Mouse (Mus musculus): ENCODE results near the gene St8sia1. TPM values are rescaled to one million over a fixed set of nuclear protein-coding genes. Genes with fewer than 3 reads are reported as not detected.

St8sia1 gene
- total RNA-seq, 2 experiments from 2014 or later, result 0.10 to 0.28 TPM

DNA sequence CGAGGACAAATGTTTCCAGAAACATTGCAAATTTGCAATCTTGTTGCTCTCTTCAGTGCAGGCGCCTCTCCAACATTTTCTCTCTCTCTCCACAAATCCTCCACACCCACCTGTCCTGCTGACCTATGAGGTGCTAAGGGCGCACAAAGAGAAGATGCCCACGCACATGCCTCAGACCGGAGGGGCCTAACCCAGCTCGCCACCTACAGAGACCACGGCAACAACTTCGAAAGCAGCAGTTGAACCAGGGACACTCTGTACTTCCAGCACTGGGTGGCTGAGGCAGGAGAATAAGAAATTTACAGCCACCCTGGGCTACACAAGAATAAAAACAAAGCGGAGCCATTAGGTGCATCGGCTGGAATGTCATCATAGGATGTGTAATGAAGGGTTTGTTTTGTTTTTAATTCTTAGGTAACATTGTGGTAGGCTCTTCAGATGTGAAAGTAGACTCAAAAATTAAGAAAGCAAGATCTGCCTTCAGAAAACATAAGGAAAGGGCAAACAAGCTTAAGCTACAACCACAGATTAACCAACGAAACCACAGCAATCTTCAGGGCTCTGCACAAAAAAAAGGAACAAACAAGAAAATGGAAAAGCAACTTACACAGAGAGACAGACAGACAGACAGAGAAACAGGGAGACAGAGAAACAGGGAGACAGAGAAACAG, 47.8 kb downstream of the St8sia1 start:
- intact Hi-C loops (cut with DNase I), result no loop called here
- no peak for DNase-seq

DNA sequence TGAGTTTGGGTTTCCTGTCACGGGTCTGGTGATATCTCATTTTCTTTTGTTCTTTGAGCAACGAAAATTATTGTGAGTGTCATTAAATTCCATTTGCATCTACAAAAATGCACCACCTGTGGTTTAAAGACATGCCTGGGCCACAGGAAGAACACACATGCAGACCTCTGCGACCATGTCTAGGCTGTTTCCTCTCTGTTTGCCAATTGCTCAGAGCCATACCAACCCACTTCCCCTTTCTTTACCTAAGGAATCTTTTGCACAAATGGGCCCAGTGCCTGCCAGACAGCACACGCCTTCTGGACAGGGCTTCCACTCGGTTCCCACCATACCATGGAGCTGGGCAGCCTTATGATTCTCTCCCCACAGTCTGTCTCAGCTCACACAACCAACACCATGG, 48.8 kb downstream of the St8sia1 start:
- intact Hi-C loops (cut with DNase I), result no loop called here

DNA sequence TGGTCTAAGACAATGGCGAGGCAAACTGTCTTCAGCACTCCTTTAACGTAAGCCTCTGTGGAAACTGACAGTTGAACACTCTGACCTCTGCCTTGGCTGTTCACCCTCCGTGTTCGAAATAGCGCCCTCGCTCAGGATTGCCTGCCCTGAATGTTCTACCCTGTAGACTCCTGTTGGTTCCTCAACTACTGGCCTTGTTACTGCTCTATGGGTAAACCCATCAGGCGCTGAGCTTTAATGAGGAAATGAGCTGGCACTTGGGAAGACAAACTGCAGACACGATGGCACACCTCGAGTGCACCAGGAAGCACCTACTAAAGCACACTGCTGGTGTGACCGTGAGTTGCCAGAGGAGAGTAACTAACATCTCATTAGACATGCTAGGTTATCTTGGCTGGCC, 49.6 kb downstream of the St8sia1 start:
- intact Hi-C loops (cut with DNase I), result no loop called here
- DNase-seq, result no peak

More for the DNA sequence above, 48.8 kb downstream of the St8sia1 start:
- no peak for DNase-seq

DNA sequence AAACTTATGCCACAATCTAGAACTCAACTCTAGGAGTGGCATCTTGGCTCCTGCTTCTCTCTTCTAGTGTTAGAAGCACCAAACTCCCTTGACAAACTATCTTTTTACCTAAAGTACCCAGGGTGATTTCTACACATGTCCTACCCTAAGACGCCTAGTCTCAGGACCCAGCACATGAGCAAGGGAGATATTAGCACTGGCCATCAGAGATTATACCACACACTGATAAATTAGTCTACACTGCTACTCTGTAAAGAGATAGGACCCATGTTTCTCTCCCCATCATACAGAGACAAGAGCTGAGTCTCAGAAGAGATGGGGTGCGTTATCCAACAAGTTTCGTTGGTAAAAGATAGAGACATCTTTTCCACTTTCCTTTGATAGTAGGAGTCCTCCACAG, 53.0 kb downstream of the St8sia1 start:
- DNase-seq, result no peak
- intact Hi-C loops (cut with DNase I), result no loop called here

DNA sequence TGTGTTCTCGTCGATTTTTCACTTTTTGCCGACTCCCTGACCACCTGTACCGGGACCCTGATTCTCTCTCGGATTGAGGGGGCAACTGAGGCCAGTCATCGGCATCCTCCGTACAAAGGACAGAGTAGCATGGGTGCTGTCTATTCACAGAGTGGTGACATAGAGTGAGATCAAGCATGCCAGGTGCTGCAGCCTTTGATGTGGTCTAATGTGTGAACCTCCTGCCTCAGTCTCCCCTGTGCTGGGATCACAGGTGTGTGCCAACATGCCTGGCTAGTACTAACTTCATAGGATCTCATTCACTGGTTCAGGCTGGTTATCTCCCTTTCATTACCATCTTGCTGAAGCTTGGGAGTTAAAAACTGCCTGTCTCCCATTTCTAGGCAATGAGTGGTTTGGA, 53.5 kb downstream of the St8sia1 start:
- DNase-seq, result no peak
- intact Hi-C loops (cut with DNase I), result no loop called here

DNA sequence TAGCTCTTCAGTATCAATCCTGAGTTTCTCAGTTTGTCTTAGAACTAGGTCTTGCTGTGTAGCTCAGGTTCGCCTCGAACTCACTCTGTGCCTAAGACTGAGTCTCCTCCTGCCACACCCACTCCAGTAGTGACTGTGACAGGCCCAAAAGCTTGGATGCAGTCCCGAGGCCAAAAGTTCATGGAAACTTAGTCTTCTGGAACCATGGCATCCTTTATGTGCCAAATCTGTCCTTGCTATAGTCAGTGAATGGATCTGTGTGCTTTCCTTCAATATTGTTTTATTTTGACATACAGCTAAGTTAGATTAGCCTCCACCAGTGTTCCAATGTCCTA, 54.5 kb downstream of the St8sia1 start:
- intact Hi-C loops (cut with DNase I), result no loop called here
- no peak for DNase-seq

DNA sequence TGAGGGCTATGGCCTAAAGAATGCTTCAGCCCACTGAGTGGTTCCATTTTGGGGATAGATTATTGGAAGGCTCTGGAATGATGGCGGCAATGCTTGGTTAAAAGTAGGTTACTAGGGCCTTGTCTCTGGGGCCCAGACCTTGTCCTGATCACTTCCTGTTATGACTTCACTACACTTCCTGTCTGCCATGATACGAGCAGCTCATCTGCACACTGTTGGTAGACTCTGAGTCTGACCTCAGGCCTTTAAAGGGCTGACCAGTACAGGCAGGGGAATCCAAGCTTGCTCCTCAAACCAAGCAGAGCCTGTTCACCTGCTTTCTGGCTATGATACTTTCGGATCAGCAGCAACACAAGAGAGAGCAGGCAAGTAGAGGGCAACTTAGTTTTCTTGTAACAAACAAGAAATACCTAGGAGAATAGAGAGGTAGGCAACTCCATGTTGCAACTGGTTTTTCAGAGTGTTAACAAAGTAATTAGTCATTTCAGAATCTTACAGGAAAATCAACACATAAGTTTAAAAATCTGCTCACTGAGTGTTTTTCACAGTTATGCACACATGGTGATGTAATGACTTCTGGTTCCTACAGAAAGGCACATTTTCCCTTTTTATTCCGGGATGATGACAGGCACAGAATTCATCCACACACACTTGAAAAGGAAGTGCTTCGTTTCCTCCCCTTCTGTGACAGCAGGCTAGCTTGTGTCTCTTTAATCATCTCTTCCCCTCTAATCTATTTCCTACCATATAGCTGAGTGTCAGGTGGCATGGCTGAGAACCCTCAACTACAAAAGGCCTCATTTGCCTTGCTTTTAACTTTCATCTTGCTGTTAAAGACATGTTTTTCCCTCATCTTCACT, 55.1 kb downstream of the St8sia1 start:
- intact Hi-C loops (cut with DNase I), result no loop called here

DNA sequence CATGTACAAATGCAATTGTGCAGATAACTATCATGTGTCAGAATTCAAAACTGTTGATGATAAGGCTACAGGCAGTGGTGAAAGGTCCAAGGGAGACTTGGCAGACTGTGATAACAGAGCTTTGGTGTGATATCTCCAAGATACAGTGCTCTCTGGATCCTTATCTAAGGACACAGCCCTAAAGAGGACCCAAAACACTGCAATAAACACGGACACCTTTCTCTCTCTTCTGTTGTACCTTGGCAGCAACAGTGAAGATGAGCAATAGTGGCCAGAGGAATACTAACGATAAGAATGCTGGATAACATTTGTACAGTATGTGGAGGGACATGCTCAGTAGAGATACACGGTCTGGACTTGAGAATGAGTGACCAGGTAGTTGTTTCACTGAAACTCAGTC, 55.8 kb downstream of the St8sia1 start:
- DNase-seq, result no peak
- intact Hi-C loops (cut with DNase I), result no loop called here

More for the DNA sequence above, 55.1 kb downstream of the St8sia1 start:
- DNase-seq, result no peak

DNA sequence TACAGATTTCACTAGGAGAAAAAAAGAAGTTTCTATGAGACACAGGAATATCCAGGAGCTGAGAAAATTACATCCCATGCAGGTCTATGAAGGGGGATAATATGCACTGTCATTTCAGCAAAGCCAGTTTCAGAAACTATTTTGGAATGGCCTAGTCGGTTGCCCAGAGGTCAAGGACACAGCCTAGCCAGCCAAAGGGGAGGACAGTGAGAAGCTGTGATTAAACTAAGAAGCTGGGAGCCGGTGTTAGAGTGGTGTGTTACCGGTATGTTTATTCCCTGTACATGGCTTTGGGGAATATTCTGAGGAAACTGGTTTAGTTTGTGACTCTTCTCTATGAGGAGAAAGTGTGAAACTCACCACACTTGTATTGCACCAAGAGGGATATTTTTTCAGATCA, 68.9 kb downstream of the St8sia1 start:
- intact Hi-C loops (cut with DNase I), result no loop called here

DNA sequence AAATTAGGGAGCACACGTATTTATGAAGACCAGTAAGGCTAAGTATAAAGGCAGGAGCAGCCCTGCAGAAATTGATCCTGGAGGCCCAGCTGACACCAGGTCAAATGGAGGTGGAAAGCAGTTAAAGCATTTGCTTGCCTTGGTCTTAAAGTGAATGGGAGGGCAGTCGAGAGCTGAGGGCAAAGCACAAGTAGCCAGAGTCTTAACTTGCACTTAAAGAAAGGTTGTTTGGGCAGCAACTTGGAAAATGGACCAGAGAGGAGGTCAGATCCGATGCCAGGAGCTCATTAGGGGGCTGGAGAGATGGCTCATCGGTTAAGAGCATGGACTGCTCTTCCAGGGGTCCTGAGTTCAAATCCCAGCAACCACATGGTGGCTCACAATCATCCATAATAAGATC, 70.5 kb downstream of the St8sia1 start:
- DNase-seq, result no peak
- intact Hi-C loops (cut with DNase I), result no loop called here

More for the DNA sequence above, 68.9 kb downstream of the St8sia1 start:
- no peak for DNase-seq

DNA sequence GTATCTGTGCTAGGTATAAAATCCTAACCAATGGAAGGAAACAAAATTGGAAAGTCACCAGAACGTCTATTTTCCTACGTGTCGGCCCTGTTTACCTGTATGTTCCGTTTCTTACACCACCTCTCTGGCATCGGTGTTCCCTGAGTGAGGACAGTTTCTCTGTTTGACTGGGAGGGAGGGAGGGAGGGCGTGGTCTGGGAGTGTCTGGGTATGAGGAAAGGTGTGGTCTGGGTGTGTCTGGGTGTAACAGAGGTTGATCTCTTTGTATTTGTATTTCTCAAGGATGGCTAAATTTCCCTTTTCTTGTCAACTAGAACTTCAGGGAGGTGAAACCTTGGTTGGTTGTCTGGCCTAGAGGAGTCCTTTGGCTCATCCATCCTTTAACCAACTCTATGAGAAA, 73.9 kb downstream of the St8sia1 start:
- intact Hi-C loops (cut with DNase I), result no loop called here
- DNase-seq, result no peak

DNA sequence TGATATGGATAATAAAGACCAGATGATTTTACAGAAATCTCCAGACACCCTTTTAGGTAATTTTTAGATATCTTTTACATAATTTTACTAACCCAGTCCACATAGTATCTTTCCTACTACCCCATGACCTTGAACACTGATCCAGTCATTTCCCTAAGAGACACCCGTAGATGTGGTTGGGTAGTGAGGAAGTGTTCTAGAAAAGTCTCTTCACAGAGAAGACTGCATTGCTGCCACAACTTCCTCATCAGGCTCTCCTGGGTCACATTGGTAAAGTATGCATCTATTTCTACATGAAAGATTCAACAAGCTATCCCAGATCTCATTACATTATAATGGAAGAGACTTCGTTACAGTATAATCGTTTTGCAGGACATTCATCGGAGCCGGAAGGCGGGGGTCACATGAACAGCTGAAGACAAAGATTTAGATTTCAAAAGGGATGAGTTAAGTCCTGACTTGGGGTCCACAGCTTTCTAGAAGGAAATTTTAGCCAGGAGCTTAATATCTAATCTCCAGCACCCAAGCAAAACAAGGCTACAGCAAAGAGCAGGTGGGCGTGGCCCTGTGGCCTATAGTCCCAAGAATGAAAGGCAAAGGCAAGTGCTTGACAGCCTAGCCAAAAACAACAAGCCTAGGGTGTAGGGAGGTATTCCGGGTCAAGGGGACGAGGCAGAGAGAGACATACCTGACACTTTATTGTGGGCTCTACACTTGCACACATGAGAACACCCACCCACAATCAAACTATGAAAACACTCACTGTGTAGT, 75.1 kb downstream of the St8sia1 start:
- DNase-seq, result no peak
- intact Hi-C loops (cut with DNase I), result no loop called here

DNA sequence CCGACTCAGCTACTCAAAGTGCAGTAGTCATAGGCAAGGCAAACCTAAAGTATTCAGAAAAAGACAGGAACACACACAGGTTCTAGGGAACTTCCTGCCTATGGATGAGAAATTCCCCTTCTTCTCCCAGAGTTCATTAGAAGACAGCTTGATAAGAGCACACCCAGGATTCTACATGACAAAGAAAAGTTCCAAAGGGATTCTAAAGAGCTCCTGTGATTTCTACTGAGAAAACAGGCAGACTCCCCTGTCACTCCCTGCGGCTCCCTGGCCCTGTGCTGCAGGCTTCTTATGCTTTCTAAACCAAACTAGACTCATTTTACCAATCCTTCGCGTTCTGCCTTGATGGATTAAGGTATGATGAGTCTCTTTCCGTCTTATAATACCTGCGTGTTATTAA, 75.9 kb downstream of the St8sia1 start:
- intact Hi-C loops (cut with DNase I), result no loop called here

DNA sequence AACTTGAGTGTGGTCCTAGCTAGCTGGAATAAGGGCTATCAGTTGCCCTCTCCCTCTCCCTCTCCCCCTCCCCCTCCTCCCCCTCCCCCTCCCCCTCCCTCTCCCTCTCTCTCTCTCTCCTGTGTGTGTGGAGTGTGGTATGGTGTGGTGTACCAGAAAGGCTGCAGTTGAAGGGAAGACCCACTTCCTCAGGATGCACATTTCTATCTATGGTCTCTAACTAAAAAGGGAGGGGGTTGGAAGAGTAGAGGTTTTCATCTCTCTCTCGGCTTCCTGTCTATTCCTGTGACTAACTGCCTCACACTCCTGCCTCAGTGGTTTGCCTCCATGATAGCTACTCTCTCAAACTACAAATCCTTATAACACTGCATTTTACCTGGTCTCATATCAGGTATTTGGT, 76.9 kb downstream of the St8sia1 start:
- no peak for DNase-seq
- intact Hi-C loops (cut with DNase I), result no loop called here

More for the DNA sequence above, 75.9 kb downstream of the St8sia1 start:
- no peak for DNase-seq

DNA sequence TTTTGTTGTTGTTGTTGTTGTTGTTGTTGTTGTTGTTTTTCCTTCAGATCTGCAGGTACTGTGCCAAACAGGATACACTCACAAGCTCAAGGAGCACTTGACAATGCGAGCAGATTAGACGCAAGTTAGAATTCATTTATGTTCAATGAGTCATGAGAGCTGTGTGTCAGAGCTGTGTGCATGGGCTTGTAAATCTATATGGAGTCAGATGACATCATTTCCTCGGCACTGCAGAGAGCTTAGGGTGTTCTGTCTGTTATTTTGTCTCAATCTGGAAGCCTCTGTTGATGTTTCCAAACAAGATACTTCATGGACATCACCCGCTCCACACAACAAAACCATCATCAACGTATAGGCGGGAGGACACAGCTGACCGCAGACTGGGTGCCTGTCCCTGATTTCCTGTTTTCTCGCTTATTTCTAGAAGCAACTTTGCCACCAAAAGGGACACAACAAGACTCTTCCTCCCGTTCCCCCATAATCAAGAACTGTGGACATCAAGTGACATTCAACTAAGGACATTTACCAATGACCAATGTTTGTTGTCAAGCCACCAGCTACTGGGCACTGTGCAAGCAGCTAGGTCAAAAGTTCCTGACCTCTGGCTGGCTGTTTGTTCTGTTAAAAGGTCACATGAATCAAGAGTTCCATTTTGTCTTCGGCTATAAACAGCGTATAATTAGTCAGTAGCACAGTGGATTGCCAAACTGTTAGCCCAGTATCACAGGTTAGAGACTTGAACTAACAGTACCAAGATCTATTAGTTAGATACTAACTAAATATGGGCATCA, 78.7 kb downstream of the St8sia1 start:
- intact Hi-C loops (cut with DNase I), result no loop called here

DNA sequence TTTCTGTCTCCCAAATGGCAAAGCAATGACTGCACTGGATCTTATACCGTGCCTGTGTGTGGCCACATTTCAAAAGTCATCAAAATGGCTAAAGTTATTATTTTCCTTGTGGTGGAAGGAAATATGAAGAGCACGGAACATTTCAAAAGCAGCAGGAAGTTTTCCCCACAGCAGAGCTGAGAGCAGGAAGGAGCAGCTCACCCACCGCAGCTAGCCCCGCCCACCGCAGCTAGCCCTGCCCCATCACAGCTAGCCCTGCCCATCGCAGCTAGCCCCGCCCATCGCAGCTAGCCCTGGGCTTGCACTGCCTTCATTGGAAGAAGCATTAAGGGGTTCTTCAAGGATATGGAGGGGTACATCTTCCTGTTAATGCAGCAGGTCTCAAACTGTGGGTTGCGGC, 80.1 kb downstream of the St8sia1 start:
- intact Hi-C loops (cut with DNase I), result no loop called here

More for the DNA sequence above, 78.7 kb downstream of the St8sia1 start:
- DNase-seq, result no peak

DNA sequence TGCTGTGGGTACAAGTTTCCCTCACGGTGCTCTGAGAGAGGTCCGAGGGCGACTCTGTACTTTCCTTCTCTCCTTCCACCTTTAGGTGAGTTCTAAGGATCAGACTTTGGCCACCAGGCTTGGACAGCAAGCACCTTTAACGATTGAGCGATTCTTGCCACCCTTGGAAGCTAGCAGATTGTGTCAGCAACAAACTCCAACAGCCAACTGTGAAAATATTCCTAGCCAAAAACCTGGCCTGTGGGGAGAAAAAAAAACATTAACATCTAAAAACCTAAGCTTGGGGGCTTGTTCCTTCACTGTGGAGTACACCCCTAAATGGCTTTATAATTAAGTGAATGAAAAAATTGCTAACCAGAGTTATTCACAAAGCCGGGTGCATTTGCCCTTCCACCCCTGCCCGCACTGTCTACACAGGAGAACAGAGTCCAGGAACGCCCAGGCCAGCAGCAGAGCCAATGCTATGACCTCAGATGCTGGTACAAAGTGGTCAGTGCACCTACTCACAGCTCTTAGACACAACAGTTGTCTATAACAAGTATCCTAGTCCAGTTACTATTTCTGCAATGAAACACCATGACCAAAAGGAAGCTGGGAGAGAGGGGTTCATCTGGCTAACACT, 83.3 kb downstream of the St8sia1 start:
- DNase-seq, result no peak
- intact Hi-C loops (cut with DNase I), result no loop called here

More for the DNA sequence above, 80.1 kb downstream of the St8sia1 start:
- no peak for DNase-seq

DNA sequence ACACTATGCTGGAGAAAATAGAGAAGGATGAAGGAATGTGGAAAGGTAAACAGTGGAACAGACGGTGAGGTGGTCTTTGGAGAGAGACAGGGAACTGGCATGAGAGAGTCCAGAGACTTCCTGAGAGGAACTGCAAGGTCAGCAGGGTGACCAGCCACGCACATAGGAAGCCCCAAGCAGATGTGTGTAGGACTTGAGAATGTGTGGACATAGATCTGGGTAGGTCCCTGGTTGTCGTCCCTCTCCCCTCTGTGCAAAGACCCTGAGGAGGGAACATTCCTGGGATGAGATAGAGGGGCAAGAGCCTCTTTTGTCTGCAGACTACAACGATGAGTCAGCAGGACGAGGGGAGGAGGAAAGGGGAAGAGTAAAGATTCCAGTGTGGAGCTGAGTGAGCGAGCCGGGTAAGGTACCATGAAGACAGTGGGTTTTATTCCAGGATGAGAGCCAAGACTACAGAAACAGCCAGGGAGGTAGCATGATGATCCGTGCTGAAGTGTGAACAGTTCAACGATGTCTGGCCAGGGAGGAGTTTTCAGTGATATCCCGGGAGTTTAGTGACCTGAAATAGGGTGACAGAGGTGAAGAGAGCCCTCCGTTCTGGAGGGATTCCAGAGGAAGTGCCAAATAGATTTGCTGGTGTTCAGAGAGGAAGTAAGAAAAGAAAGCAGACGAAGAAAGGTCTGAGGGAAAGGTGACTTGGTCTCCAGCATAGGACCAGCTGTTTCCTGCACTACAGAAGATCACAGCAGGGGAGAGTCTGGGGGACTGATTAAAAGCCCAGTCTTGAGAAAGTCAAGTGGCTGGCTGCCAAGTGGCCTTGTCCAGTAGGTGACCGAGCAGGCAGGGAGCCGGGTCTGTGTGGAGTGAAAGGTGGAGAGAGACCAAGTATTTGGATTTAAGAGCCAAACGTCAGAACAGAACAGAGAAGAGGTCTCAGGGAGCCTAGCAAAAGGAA, 85.2 kb downstream of the St8sia1 start:
- intact Hi-C loops (cut with DNase I), result no loop called here
- DNase-seq, result no peak

DNA sequence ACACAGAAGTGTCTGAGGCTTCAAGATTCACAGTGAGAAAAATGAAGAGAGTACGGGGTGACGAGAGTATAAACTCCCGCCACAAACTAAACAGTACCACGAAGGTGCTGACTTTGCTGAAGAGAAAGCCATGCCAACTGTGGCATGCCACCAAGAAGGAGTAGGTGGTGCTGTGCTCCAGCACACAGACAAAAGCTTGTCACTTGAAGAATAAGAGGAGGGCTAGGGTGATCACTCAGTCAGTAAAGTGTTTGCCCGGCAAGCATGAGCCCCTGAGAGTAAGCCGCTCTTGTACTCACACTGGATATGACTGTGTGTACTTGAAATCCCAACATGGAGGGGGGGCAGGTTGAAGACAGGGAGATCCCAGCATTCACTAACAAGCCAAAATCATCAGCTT, 87.0 kb downstream of the St8sia1 start:
- intact Hi-C loops (cut with DNase I), result no loop called here

More for the DNA sequence above, 87.0 kb downstream of the St8sia1 start:
- DNase-seq, result no peak

All from gastrocnemius, postnatal 36 days (tissue).